Mouse (Mus musculus) urinary bladder, postnatal 25 days (tissue): Measurements from ENCODE around the gene Itgav.

Experiments
- DNase-seq: peaks from one replicate; pipeline ENCODE4 v3.0.0; 2022; ENCODE audit warnings: low spot score

Gene Itgav

DNA sequence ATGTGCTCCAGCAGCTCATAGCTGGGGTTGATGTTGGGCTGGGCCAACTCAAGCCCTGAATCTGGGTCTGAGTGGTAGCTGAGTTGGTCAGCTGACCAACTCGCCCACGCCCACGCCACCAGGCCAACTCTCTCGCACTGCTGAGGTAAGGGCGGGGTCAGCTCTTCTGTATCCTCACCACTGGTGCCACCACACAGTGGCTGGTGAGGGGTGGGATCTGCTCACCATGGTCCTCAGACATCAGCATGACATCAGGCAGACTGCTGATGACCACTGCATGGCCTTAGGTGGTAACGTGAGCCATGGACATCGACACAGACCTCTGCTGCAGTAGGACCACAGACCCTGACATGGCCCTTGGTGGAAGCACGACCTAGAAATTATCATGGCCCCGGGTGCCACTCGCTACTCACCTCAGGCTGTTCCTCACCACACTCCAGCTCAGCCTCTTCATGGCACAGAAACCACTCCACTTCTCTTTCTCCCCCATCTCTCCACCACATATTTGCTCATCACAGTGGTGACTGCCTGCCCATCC, 24.5 kb downstream of the Itgav start:
- no peak for DNase-seq

DNA sequence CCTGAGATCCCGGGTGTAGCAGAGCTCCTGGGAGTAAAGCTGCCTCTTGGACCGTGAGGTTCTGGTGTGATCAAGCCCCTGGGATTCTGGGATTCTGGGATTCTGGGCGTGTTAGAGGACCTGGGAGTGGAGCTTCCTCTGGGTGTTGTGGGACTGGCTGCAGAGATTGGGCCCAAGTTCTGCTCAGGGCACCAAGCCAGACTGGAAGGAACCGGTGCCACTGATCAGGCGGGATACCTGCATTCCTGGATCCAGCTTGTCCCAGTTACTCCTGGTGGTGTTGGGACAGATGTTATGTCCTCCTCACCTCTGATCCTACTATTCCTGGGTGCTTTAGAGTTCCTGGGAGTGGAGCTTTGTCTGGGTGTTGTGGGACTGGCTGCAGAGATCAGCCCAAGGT, 28.8 kb downstream of the Itgav start:
- no peak for DNase-seq

GRCm38 (mm10) chr2:83754306-83754837, 30.2 kb downstream of the Itgav start:
- DNase-seq: no peak

DNA sequence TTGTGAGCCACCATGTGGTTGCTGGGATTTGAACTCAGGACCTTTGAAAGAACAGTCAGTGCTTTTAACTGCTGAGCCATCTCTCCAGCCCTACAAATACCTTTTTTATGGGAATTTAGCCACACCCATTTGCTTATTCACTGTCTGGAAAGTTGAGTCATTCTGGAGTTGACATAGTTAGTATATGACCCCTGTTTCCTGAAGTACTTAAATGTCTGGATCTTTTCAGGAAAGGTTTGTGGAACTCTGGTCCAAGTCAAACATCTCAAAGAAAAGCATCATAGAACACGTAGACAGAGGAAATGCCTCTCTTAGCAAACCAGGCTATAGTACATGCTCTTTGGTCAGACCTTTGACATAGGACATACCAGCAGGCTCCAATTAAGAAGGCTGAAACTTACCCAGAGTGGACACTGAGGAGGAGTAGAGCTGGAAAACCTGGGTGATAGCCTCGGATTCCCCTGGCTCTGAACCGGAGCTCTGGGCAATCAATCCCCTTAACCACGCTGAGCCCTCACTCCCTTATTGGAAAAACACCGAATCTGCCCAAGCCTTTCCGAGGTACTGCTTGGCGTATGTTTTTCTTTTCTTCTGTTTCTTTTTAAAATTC, 34.5 kb downstream of the Itgav start:
- DNase-seq: no peak

GRCm38 (mm10) chr2:83759216-83759648, 35.0 kb downstream of the Itgav start:
- DNase-seq: no peak

DNA sequence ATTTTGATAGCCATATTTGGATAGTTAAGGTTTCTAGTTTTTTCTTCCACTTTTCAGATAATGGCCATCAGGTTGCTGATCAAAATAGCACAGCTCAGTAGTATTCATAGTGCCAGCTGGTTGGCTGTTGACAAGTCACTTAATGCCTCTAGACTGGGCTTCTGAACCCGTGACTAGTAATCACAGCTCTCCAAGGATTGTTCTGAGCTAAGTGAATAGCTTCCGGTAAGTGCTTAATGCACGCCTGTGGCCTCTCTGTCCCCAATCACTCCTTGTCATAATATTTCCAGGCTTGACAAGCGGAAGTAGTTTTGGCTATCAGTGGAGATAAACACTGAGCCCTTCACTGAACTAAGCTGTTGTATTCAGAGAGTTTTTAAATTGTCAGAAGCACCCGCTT, 35.5 kb downstream of the Itgav start:
- no peak for DNase-seq

DNA sequence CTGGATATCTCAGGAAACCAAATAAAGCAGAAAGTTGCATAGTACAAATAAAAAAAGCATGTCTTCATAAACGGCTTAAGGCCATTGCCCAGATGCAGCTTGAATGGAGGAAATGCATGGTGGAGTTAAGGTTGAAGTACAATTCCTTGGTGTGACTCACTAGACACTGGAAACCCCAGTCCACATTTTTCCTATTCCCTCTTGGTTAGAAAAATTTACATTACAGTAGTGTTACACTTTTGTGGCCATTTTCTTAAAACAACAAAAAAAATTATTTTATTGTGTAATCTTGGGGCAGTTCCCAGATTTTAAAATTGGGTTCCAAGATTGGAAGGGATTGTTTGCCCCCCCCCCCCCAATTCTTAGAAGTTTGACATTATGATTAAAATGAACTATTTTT, 35.9 kb downstream of the Itgav start:
- no peak for DNase-seq

DNA sequence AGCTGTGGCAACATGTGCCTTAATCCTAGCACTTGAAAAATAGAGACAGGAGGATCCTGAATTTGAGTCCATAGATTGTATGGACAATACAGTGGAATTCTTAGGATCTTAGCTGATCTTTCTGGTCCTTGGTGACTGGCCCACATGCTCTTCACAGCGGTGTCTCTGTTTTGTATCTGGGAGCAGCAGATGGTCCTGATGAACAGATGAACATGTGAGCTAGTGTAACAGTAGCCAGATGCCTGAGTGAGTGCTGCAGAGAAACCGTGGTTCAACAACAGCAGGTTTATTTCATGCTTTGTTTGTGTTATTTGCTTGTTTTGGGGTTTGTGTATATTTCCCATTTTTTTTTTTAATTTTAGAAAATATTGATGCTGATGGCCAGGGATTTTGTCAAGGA, 37.3 kb downstream of the Itgav start:
- no peak for DNase-seq

DNA sequence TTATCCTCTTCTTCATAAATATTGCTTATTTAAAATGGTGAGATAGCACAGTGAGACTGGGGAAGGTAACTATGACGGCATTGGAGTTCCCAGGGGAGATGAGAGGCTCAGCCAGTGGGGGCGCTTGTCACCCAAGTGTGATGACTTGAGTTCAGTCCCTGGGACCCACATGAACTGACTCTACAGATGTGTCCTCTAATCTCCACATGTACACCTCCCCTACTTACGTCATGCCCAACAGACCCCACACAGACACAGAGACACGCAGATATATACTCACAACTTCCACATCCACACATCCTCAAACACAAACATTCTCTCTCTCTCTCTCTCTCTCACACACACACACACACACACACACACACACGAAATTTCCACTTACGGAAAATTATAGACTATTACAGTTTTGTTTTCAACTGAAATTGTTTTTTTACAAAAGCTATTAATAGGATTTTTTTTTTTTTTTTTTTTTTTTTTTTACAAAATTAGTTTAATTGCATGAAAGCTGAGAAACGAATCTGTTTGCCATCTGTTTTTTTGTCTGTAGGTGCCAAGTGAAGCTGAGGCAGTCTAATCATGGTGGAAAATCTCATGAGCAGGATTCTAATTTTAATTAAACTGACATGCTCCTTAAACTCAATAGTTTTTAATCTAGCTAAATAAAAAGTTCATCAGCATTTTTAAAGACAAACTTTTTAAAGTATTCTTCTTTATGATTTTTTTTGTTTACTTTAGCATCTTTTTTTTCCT, 38.1 kb downstream of the Itgav start:
- DNase-seq: no peak

GRCm38 (mm10) chr2:83766058-83766457, 41.9 kb downstream of the Itgav start:
- no peak for DNase-seq

GRCm38 (mm10) chr2:83766878-83767277, 42.7 kb downstream of the Itgav start:
- DNase-seq: no peak

DNA sequence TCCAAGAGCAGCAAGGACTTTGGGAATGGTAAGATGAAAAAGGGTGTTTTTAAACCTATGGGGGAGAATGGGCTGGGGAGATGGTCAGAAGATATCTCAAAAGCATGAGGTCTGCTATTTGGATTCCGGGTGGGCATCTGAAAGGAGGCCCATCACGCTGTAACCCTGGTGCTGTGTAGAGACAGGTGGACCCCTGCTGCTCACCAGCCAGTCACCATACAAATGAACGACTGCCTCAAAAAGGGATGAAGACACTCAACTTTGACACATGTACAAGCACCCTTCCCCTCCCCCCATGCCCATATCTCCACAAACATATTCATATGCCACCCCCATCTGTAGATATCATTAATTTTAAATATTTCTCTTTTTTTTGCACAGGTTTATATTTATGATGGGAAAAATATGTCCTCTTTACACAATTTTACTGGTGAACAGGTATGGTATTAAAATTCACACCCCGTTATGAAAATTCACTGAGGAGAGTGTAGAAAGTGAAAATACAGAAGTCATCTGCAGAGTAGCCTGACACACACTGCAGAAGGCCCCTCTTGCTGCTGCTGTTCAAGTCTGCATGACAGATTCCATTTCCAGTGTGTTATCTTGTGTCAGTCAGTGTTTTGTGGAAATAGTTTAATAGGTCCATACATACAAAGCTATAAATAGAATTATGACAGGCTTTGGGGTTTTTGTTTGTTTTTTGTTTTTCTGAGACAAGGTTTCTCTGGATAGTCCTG, 44.3 kb downstream of the Itgav start:
- DNase-seq: no peak

- DNase-seq: peak; percentile 38
Observed at GRCm38 (mm10) chr2:83771155-83771812, 47.1 kb downstream of the Itgav start.

- DNase-seq: no peak
Observed at GRCm38 (mm10) chr2:83791330-83792073, 67.3 kb downstream of the Itgav start.

GRCm38 (mm10) chr2:83792102-83792501, 67.9 kb downstream of the Itgav start:
- DNase-seq: no peak

DNA sequence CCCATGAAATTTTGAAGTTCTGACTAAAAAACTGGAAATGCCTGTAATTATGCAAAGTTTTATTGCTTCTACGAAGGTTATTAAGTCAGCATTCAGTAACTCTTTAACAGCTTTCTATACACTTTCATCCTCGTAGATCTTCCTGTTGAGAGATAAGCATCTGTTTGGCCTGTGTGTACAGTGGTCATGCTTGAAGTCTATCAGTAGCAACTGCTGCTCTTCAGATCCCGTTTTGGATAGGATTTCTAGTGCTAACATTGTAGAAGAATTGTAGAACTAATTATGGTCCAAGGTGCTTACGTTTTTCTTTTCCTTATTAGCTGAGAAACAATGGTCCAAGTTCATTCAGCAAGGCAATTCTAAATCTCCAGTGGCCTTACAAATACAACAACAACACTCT, 71.6 kb downstream of the Itgav start:
- no peak for DNase-seq

GRCm38 (mm10) chr2:83797902-83798497, 73.8 kb downstream of the Itgav start:
- no peak for DNase-seq

DNA sequence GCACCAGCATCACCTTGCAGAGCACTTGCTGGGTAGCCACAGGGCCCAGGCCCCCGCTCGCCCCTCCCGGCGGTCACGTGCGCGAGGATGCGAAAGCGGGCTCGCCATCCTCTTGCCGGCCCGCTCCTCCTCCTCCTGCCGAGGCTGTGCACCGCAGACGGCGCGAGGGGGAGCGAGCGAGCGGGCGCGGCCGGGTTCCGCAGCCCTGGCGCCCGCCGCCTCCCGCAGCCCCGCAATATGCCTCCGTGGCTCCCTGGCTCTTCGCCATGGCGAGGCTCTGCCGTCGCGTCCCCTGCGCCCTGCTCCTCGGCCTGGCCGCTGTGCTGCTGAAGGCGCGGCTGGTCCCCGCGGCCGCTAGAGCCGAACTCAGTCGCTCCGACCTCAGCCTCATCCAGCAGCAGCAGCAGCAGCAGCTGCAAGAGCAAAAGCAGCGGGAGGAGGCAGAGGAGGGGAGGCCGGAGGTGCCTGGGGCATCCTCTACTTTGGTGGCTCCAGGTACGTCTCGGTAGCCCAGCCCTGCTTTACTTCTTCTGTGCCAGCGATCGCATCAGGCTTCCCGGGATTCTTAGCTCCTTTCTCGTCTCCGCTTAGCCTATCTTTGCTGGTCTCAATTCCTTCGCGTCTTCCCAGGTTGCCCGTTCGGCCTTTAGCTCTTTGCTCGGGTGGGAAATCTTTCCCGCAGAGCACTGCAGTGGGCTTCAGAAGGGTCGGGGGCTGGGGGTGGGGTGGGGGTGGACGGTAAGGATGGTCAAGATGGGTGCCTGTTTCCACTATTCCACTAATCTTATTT, 88.5 kb downstream of the Itgav start, which contains the start of gene Fam171b:
Gene Fam171b, plus strand, starts transcription at position 154 of the 790 bp plus-strand sequence.
- DNase-seq: peak; percentile 57

DNA sequence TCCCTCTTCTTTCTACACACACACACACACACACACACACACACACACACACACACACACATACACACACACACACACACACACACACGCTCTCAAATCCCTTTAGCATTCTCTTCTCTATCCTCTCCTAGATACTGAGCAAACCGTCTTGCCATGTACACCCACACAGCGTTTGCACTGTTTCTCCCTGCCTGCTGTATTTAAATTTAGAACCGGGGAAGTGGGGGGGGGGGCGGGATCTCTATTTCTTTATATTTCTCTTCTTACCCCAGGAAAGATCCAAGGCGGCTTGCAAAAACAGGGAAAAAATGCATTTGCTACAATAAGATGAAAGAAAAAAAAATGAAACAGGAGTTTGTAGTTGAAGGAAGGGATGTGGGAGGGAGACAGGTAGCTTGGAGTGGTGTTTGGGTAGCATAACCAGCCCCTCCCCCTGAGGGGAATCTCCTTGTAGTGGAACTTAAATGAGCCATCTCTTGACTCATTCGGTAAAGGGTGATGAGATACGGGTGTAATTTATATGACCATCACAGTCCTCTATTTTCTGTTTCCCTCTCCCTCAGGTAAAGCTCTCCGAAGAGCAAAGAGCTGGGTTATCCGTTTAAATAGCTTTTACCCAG, 89.2 kb downstream of the Itgav start:
- no peak for DNase-seq

- peak; percentile 21 for DNase-seq
Observed at GRCm38 (mm10) chr2:83814009-83814408, 89.8 kb downstream of the Itgav start.
